Mouse (Mus musculus) kidney, postnatal 0 days (tissue): ENCODE measurements around the gene Mtmr6. TPM values are rescaled to one million over a fixed set of nuclear protein-coding genes. Genes with fewer than 3 reads are reported as not detected.

Source experiments
- ATAC-seq: fragments of 200-750 bp; cut with Nextera tagmentation; replicated peaks from 2 replicates; pipeline ENCODE4 v1.8.0; 2017; ENCODE audit warnings: low read depth, moderate number of reproducible peaks, moderate TSS enrichment, moderate library complexity; ENCODE audit not compliant: low FRiP score
- DNase-seq: peaks from one replicate; pipeline ENCODE4 v3.0.0-alpha.2; 2016; ENCODE audit warnings: low spot score
- H3K27ac ChIP-seq: fragments of 300-500 bp; sonication (generic); 2 replicates; pipeline ENCODE4 v1.5.1; 2014; ENCODE audit warnings: mild to moderate bottlenecking
- H3K27me3 ChIP-seq: fragments of 300-500 bp; sonication (generic); 2 replicates; pipeline ENCODE4 v1.6.1; 2014; ENCODE audit warnings: low read length, mixed read lengths; ENCODE audit not compliant: insufficient read depth
- H3K36me3 ChIP-seq: fragments of 300-500 bp; sonication (generic); 2 replicates; pipeline ENCODE4 v1.6.1; 2014; ENCODE audit warnings: low read length, mixed read lengths; ENCODE audit not compliant: insufficient read depth
- H3K4me1 ChIP-seq: fragments of 300-500 bp; sonication (generic); replicated peaks from 2 replicates; pipeline ENCODE4 v1.6.1; 2014; ENCODE audit warnings: antibody characterized with exemption, low read length, mixed read lengths; ENCODE audit not compliant: insufficient read depth
- H3K4me2 ChIP-seq: fragments of 300-500 bp; sonication (generic); 2 replicates; pipeline ENCODE4 v1.6.1; 2014; ENCODE audit warnings: mild to moderate bottlenecking, low read length, moderate library complexity, mixed read lengths
- H3K4me3 ChIP-seq: fragments of 300-500 bp; sonication (generic); replicated peaks from 2 replicates; pipeline ENCODE4 v1.5.1; 2014; ENCODE audit warnings: low read depth, low read length
- H3K9ac ChIP-seq: fragments of 300-500 bp; sonication (generic); 2 replicates; pipeline ENCODE4 v1.6.1; 2014; ENCODE audit warnings: low read depth, low read length
- H3K9me3 ChIP-seq: fragments of 300-500 bp; sonication (generic); replicated peaks from 2 replicates; pipeline ENCODE4 v1.6.1; 2016; ENCODE audit warnings: low read length, inconsistent platforms, mixed read lengths
- CTCF ChIP-seq: IDR thresholded peaks from 2 replicates; pipeline ENCODE4 v1.5.1; 2016; ENCODE audit warnings: antibody characterized with exemption, low read depth, mild to moderate bottlenecking, moderate library complexity
- WGBS: fragments of 180-500 bp; shearing (Covaris S2); extraction: QIAGEN DNeasy Blood & Tissue Kit; methylation state at CpG from one replicate; pipeline ENCODE4 v1.1.7; 2014; 5-methylcytosine and 5-hydroxymethylcytosine counted together
- polyA plus RNA-seq: library from polyadenylated mRNA; unstranded; fragments of >200 nt; fragmentation: Nextera tagmentation; extraction: Ambion mirVana; gene quantifications from 2 replicates; pipeline ENCODE4 v1.2.1, GENCODE M21; 2015

Mtmr6 gene
- polyA plus RNA-seq, 1 experiment from 2014 or later: 31.3 TPM

GRCm38 (mm10) chr14:60286194-60286863, 21.3 kb downstream of the Mtmr6 start:
- no peak for DNase-seq
- no peak for ATAC-seq
- no peak for TF ChIP-seq CTCF
- Histone ChIP-seq H3K9me3 (no peaks in the 10 kb centered on the region), H3K27ac (no peak overlapping the region), H3K27me3 (no peaks in the 10 kb centered on the region), H3K4me1 (no peaks in the 10 kb centered on the region), H3K4me2 (no peak overlapping the region), H3K36me3 (peaks cover 9% of the 10 kb centered on the region; the same call in 1 of the 2 replicates), H3K9ac (no peak overlapping the region), H3K4me3 (no peak overlapping the region)
- 83% methylated on average over 7 of the region's 7 CpGs for WGBS

GRCm38 (mm10) chr14:60290363-60290762, 25.3 kb downstream of the Mtmr6 start:
- no peak overlapping the region for H3K4me2 ChIP-seq
- ATAC-seq (no peak), DNase-seq (no peak)
- no peak overlapping the region for H3K27ac ChIP-seq
- H3K9me3 ChIP-seq: no peaks in the 10 kb centered on the region
- no peaks in the 10 kb centered on the region for H3K27me3 ChIP-seq
- H3K4me3 ChIP-seq: no peak overlapping the region
- H3K9ac ChIP-seq: no peak overlapping the region
- peaks cover 20% of the 10 kb centered on the region; the same call in 1 of the 2 replicates for H3K36me3 ChIP-seq
- no peaks in the 10 kb centered on the region for H3K4me1 ChIP-seq
- 85% methylated on average over 4 of the region's 4 CpGs for WGBS
- no peak for TF ChIP-seq CTCF

- DNase-seq: no peak
- no peak overlapping the region for H3K9ac ChIP-seq
- WGBS: 80% methylated on average over 1 of the region's 1 CpGs
- no peaks in the 10 kb centered on the region for H3K9me3 ChIP-seq
- H3K27me3 ChIP-seq: no peaks in the 10 kb centered on the region
- H3K4me3 ChIP-seq: no peak overlapping the region
- TF ChIP-seq CTCF: no peak
- peaks cover 13% of the 10 kb centered on the region; the same call in 1 of the 2 replicates for H3K36me3 ChIP-seq
- H3K4me1 ChIP-seq: no peaks in the 10 kb centered on the region
- H3K4me2 ChIP-seq: no peak overlapping the region
- ATAC-seq: no peak
- H3K27ac ChIP-seq: no peak overlapping the region
These were observed 30.5 kb downstream of the Mtmr6 start for GRCm38 (mm10) chr14:60295531-60295930.

GRCm38 (mm10) chr14:60300224-60300991, 35.4 kb downstream of the Mtmr6 start:
- DNase-seq (no peak), ATAC-seq (no peak)
- Histone ChIP-seq H3K4me3 (no peak overlapping the region), H3K27me3 (no peaks in the 10 kb centered on the region), H3K4me1 (no peaks in the 10 kb centered on the region), H3K4me2 (no peak overlapping the region), H3K9me3 (no peaks in the 10 kb centered on the region), H3K9ac (no peak overlapping the region), H3K27ac (no peak overlapping the region), H3K36me3 (peaks cover 5% of the 10 kb centered on the region; the same call in 1 of the 2 replicates)
- TF ChIP-seq CTCF: peak; percentile 38
- WGBS: 79% methylated on average over 14 of the region's 14 CpGs

GRCm38 (mm10) chr14:60301024-60301423, 36.0 kb downstream of the Mtmr6 start:
- Histone ChIP-seq H3K9ac (no peak overlapping the region), H3K27me3 (no peaks in the 10 kb centered on the region), H3K4me1 (no peaks in the 10 kb centered on the region), H3K4me2 (no peak overlapping the region), H3K9me3 (no peaks in the 10 kb centered on the region), H3K36me3 (peaks cover 5% of the 10 kb centered on the region; the same call in 1 of the 2 replicates), H3K27ac (no peak overlapping the region), H3K4me3 (no peak overlapping the region)
- WGBS: 71% methylated on average over 6 of the region's 6 CpGs
- no peak for DNase-seq
- no peak for TF ChIP-seq CTCF
- ATAC-seq: no peak

GRCm38 (mm10) chr14:60302441-60302840, 37.4 kb downstream of the Mtmr6 start:
- no peak overlapping the region for H3K4me3 ChIP-seq
- TF ChIP-seq CTCF: no peak
- H3K27ac ChIP-seq: no peak overlapping the region
- no peak overlapping the region for H3K9ac ChIP-seq
- H3K4me2 ChIP-seq: no peak overlapping the region
- no peaks in the 10 kb centered on the region for H3K9me3 ChIP-seq
- DNase-seq: no peak
- H3K4me1 ChIP-seq: no peaks in the 10 kb centered on the region
- WGBS: 88% methylated on average over 4 of the region's 4 CpGs
- H3K36me3 ChIP-seq: peaks cover 5% of the 10 kb centered on the region; the same call in 1 of the 2 replicates
- no peaks in the 10 kb centered on the region for H3K27me3 ChIP-seq
- no peak for ATAC-seq
